Mouse (Mus musculus) embryo, embryonic 11.5 days (tissue): ENCODE data around the gene Gm8126.
"Not testable (repeated sequence)": the region's sequence is repeated elsewhere in the genome, so short reads cannot be mapped to it uniquely, and the experiment has no call there.

Source experiments
- DNase-seq: peaks from one replicate; pipeline ENCODE4 v3.0.0-alpha.2; 2012; ENCODE audit warnings: low read depth, low spot score

The Gm8126 gene

GRCm38 (mm10) chr14:43258349-43258748 lies at the start of gene Gm8126:
TSS of gene Gm8126 (plus strand) at chr14:43258649.
- not testable (repeated sequence) for DNase-seq

- not testable (repeated sequence) for DNase-seq
These were observed 23.2 kb upstream of the Gm8126 start, which contains the start of gene Gm8122 for GRCm38 (mm10) chr14:43235204-43235603. TSS of gene Gm8122 (minus strand) at chr14:43235304.

DNA sequence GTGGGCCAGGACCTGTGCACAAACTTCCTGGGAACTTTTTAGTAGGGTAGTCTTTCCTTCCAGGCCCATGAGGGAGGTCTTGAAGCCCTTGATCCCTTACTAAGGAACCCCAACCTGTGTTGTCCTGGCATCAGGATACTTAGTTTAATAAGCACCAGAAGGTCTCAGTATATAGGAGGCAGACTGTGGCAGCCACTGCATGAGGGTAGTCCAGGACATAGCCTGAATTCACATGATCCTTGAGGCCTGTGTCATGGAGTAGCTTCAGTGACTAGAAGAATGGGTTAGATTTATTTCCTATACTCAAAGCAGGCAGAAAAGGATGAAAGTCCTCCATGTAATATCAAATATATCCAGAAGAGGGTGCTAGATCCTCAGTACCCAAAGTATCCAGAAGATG lies 20.7 kb upstream of the Gm8126 start:
- DNase-seq: not testable (repeated sequence)

DNA sequence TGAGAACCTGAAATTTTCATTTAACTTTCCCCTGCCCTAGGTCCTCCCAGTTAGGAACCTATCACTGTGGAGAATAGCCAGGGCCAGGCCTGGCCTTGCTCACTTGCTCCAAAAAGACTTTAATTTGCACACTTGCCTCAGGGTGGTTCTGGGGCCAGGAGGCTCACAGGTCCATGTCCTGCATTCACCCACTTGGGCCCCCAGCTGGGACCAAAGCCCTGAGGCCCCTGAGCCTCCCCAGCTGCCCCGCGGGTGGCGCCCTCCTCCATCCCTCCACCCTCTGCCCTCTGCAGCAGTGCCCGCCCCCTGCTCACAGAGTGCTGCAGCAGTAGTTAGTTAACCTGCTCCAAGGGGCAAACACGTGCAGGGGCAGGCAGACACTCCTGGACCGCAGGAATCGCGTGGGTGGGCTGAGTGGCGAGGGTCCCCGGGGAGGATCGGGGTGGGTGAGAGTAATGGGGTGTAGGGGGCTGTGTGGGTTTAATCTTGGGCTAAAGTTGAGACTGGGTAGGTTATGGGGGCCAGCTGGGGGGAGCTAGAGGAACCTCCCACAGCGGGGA lies 8.8 kb upstream of the Gm8126 start:
- DNase-seq: not testable (repeated sequence)

DNA sequence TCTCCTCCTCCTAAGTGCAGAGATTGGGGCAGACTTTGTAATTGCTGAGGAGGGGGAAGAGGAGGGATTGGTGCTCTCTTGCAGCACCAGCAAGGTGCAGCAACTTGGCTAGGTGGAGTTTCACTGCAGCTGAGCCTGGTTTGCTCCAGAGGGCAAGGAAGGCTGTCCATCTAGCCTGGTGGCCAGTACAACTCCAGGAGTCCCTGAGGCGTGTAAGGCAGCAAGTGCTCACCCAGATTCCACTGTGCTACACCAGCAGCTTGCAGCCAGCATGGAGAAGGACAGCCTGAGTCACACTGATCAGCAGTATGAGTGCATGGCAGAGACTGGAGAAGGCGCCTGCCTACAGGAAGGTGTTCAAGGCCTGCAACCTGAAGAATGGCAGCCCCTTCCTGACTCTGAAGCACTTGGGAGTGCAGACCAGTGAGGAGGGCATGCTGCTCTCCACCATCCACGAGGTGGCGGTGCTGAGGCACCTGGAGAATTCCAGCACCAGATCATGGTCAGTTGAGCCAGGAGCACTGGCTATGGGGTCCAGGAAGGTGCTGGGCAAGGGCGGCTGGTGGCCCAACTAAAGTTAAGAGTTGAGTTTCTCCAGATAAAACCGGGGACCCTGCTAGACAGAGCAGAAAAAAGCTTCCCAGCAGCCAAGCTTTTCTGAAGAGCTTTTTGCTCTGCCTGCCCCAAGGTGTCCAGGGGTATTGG lies 7.7 kb upstream of the Gm8126 start:
- not testable (repeated sequence) for DNase-seq

DNA sequence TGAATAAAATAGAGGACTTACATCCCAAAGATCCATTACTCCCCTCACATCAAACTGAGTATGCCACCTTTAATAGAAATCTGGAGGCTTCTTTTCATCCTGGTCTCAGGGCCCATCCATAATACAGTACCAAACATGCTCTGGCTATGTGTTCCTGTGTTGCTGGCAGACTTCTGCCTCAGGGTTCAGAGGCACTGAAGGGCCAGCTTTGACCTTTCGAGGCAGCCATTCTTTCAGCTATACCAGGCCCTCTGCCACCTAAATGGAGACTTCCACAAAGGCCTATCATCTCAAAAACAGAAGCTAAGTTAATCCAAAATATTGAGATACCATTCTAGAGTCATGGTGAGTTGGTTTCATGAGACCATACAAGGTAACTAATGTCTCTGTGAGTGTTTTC lies 1.9 kb upstream of the Gm8126 start:
- not testable (repeated sequence) for DNase-seq

GRCm38 (mm10) chr14:43263421-43263820 lies 5.0 kb downstream of the Gm8126 start:
- DNase-seq: not testable (repeated sequence)

GRCm38 (mm10) chr14:43268521-43269084 lies 10.2 kb downstream of the Gm8126 start:
- not testable (repeated sequence) for DNase-seq

DNA sequence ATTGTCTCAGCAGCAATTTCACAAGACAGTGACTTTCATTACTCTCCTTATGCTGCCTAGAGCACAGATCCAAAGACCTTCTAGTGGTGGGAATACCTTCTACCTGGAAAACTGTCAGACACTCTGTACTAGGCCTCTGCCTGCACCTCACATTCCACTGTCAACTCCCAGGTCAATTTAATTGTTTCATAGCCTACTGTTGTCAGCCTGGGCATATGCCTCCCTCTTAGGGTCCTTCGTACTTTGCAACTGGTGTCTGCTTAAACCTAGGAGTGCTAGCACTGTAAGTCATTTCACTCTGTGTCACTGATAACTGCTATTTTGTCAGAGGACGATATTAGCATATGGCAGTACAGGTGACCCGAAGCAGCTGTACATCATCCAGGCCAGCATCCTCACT lies 10.8 kb downstream of the Gm8126 start:
- DNase-seq: not testable (repeated sequence)

GRCm38 (mm10) chr14:43273161-43273560 lies 14.7 kb downstream of the Gm8126 start:
- DNase-seq: not testable (repeated sequence)

- DNase-seq: not testable (repeated sequence)
These were observed 16.6 kb downstream of the Gm8126 start, which contains the start of gene Gm9732 for GRCm38 (mm10) chr14:43274986-43275511. TSS of gene Gm9732 (plus strand) at chr14:43275036.

DNA sequence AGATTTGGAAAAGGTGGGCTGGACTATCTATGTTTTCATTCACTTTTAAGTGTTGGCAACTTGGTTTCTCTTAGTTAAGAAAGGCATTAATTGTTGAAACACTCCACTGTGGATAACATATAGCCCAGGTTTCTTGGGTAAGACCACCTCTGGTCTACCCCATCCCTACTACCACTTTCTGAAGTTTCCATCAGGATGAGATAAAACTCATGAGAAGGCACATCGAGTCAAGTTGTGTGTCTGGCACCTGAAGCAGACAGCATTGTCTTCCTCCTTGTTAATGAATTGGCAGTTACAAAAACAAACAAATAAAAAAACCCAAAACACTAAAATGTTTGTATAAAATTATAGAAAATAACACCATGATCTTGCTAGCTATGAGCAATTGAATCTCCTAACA lies 17.3 kb downstream of the Gm8126 start:
- not testable (repeated sequence) for DNase-seq

GRCm38 (mm10) chr14:43277468-43277867 lies 19.0 kb downstream of the Gm8126 start:
- DNase-seq: not testable (repeated sequence)

DNA sequence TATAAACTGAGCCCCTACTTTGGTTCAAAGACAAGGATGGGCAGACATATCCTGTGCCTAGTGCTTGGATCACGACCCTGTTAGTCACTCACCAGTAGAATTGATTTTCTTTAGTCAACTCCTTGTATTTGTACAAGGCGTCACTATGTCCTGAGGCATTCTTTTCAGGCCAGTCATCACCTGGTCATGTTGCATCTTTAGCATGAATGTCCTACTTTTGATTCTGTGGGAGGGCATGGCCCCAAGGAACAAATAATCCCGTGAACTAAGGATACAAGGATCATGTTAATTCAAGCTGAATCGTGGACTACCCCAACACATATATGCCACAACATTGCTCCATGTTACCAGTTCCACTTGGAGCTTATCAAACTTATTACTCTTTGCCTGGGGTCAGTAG lies 19.7 kb downstream of the Gm8126 start:
- DNase-seq: not testable (repeated sequence)

GRCm38 (mm10) chr14:43278681-43279080 lies 20.2 kb downstream of the Gm8126 start:
- not testable (repeated sequence) for DNase-seq

DNA sequence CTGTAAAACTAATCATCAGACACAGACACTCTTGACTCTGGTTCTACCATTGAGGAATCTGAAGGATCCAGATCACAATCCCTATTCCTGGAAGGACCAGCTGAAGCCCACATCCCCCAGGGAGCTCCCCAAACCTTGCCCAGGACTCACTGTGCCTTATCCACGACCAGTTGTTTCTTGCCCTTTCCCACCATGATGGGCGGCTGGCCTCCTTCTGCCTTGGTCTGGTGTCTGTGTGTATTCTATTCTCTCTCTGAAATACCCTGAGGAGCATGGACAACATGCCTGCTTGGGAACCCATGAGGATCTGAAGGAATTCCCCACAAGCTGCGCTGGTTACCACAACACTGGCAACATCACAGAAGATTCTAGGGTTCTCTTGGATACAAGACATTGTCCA lies 35.1 kb downstream of the Gm8126 start, which contains the start of gene Gm8127:
Gene Gm8127 (minus strand): TSS at position 330 of the 400 bp plus-strand sequence.
- not testable (repeated sequence) for DNase-seq
